Mouse (Mus musculus) myocyte (in vitro differentiated cells): ENCODE measurements around the gene Ror2. TPM values are rescaled to one million over a fixed set of nuclear protein-coding genes. Genes with fewer than 3 reads are reported as not detected.

ENCODE experiments used
- H3K27me3 ChIP-seq: one replicate; pipeline ENCODE4 v1.6.1; 2011; ENCODE audit not compliant: control insufficient read depth, insufficient read depth, insufficient read length
- H3K36me3 ChIP-seq: one replicate; pipeline ENCODE4 v1.6.1; 2011; ENCODE audit not compliant: control insufficient read depth, insufficient read depth
- H3K4me2 ChIP-seq: one replicate; pipeline ENCODE4 v1.6.1; 2011; ENCODE audit warnings: low read depth, control low read depth
- H3K4me3 ChIP-seq: one replicate; pipeline ENCODE4 v1.5.1; 2011; ENCODE audit warnings: mild to moderate bottlenecking, control low read depth, moderate library complexity
- H3K79me2 ChIP-seq: one replicate; pipeline ENCODE4 v1.6.1; 2011; ENCODE audit not compliant: control insufficient read depth, insufficient read depth
- H3ac ChIP-seq: one replicate; pipeline ENCODE4 v1.6.1; 2011; ENCODE audit not compliant: control insufficient read depth, insufficient read length
- CEBPB ChIP-seq: IDR thresholded peaks from 2 replicates; pipeline ENCODE4 v1.6.1; 2011; ENCODE audit warnings: mild to moderate bottlenecking, moderate library complexity; ENCODE audit not compliant: poor library complexity, insufficient read depth, severe bottlenecking
- E2F4 ChIP-seq: IDR thresholded peaks from one replicate; pipeline ENCODE4 v1.6.1; 2011; ENCODE audit warnings: mild to moderate bottlenecking, control low read depth, moderate library complexity; ENCODE audit not compliant: insufficient read depth
- MAX ChIP-seq: IDR thresholded peaks from one replicate; pipeline ENCODE4 v1.6.1; 2011; ENCODE audit warnings: low read depth, mild to moderate bottlenecking, control low read depth
- MYOD1 ChIP-seq, 3 experiments: IDR thresholded peaks; one replicate each; pipeline ENCODE4 v1.6.1; 2011; ENCODE audit warnings: control low read depth in 2 of 3, low read depth in 2 of 3, mild to moderate bottlenecking in 2 of 3, moderate library complexity in 1 of 3; ENCODE audit not compliant: insufficient read length in 2 of 3, control insufficient read depth in 1 of 3
- MYOG ChIP-seq, 3 experiments: IDR thresholded peaks; one replicate each; pipeline ENCODE4 v1.6.1; 2011; ENCODE audit warnings: control low read depth in 2 of 3, low read depth in 2 of 3, mild to moderate bottlenecking in 2 of 3; ENCODE audit not compliant: insufficient read length in 2 of 3, control insufficient read depth in 1 of 3, insufficient read depth in 1 of 3
- POLR2A ChIP-seq: IDR thresholded peaks from one replicate; pipeline ENCODE4 v1.6.1; 2011; ENCODE audit warnings: low read depth, mild to moderate bottlenecking, control low read depth, moderate library complexity; ENCODE audit not compliant: insufficient read length
- POLR2AphosphoS2 ChIP-seq: IDR thresholded peaks from one replicate; pipeline ENCODE4 v1.6.1; 2011; ENCODE audit warnings: low read depth, control low read depth; ENCODE audit not compliant: insufficient read length
- REST ChIP-seq: IDR thresholded peaks from one replicate; pipeline ENCODE4 v1.6.1; 2011; ENCODE audit warnings: mild to moderate bottlenecking, control low read depth, moderate library complexity; ENCODE audit not compliant: insufficient read depth, insufficient read length
- SRF ChIP-seq: IDR thresholded peaks from one replicate; pipeline ENCODE4 v1.6.1; 2011; ENCODE audit warnings: low read depth; ENCODE audit not compliant: control insufficient read depth, insufficient read length
- TCF12 ChIP-seq: IDR thresholded peaks from one replicate; pipeline ENCODE4 v1.6.1; 2011; ENCODE audit warnings: mild to moderate bottlenecking, control low read depth; ENCODE audit not compliant: poor library complexity, insufficient read depth, severe bottlenecking
- TCF3 ChIP-seq: IDR thresholded peaks from one replicate; pipeline ENCODE4 v1.6.1; 2011; ENCODE audit warnings: low read depth, control low read depth; ENCODE audit not compliant: insufficient read length
- USF1 ChIP-seq: IDR thresholded peaks from one replicate; pipeline ENCODE4 v1.6.1; 2011; ENCODE audit warnings: low read depth, mild to moderate bottlenecking, control low read depth, moderate library complexity
- polyA plus RNA-seq: library from polyadenylated mRNA; unstranded; fragments of >200 nt; fragmentation: generic; extraction: Trizol; gene quantifications from one replicate; pipeline ENCODE4 v1.2.1, GENCODE M21; 2012; ENCODE audit warnings: missing spikeins

The Ror2 gene
- polyA plus RNA-seq, 1 experiment: 0.12 TPM

GRCm38 (mm10) chr13:53145511-53145910, 140.4 kb downstream of the Ror2 start:
- no peaks in the 10 kb centered on the region for H3K36me3 ChIP-seq
- peaks cover 14% of the 10 kb centered on the region for H3K27me3 ChIP-seq
- TF ChIP-seq POLR2A (no peak), SRF (no peak), USF1 (no peak), E2F4 (no peak), REST (no peak), CEBPB (no peak), MAX (no peak), MYOD1 (IDR thresholded peaks at IDR 0.05; ENCODE audit: control insufficient read depth in 1 of 3, insufficient read length in 2 of 3, low read depth in 2 of 3) (no peak), TCF3 (no peak), TCF12 (no peak), POLR2AphosphoS2 (no peak), MYOG (IDR thresholded peaks at IDR 0.05; ENCODE audit: control insufficient read depth in 1 of 3, insufficient read depth in 1 of 3, insufficient read length in 2 of 3, low read depth in 2 of 3) (no peak)
- H3K4me3 ChIP-seq: no peak overlapping the region
- H3K79me2 ChIP-seq: no peaks in the 10 kb centered on the region
- no peak overlapping the region for H3K4me2 ChIP-seq
- H3ac ChIP-seq: no peak overlapping the region

DNA sequence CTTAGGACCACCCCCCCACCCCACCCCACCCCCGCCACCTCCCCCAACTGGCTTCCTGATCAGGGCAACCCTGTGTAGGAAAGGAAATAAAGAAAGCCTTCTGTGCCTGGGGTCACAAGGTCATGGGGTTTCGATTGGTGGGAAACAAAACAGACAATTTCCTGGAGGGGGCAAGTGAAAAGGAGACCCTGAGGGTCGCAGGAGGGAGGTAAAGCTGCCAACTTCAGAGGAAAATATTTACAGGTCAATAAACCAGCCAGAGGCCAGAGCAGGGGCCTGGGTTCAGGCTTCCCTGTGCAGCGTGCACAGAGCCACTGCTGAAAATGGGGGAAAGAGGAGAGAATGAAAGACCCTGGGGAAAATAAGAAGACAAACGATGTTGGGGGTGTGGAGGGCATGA, 142.8 kb downstream of the Ror2 start:
- H3K4me3 ChIP-seq: no peak overlapping the region
- H3K79me2 ChIP-seq: no peaks in the 10 kb centered on the region
- H3ac ChIP-seq: no peak overlapping the region
- H3K27me3 ChIP-seq: peaks cover 13% of the 10 kb centered on the region
- no peak overlapping the region for H3K4me2 ChIP-seq
- TF ChIP-seq MYOG (IDR thresholded peaks at IDR 0.05; ENCODE audit: control insufficient read depth in 1 of 3, insufficient read depth in 1 of 3, insufficient read length in 2 of 3, low read depth in 2 of 3): no peak
- TF ChIP-seq POLR2AphosphoS2: no peak
- no peak for TF ChIP-seq USF1
- TF ChIP-seq MAX: no peak
- no peak for TF ChIP-seq CEBPB
- TF ChIP-seq POLR2A: no peak
- no peak for TF ChIP-seq TCF12
- TF ChIP-seq REST: no peak
- TF ChIP-seq TCF3: no peak
- no peaks in the 10 kb centered on the region for H3K36me3 ChIP-seq

- H3K36me3 ChIP-seq: no peaks in the 10 kb centered on the region
- no peak overlapping the region for H3K4me2 ChIP-seq
- no peak overlapping the region for H3ac ChIP-seq
- H3K27me3 ChIP-seq: peaks cover 5% of the 10 kb centered on the region
- TF ChIP-seq MYOD1 (IDR thresholded peaks at IDR 0.05; ENCODE audit: control insufficient read depth in 1 of 3, insufficient read length in 2 of 3, low read depth in 2 of 3) (no peak), POLR2A (no peak), TCF3 (no peak), POLR2AphosphoS2 (no peak)
- H3K79me2 ChIP-seq: no peaks in the 10 kb centered on the region
- no peak overlapping the region for H3K4me3 ChIP-seq
Observed at GRCm38 (mm10) chr13:53142268-53142667, 143.7 kb downstream of the Ror2 start.

DNA sequence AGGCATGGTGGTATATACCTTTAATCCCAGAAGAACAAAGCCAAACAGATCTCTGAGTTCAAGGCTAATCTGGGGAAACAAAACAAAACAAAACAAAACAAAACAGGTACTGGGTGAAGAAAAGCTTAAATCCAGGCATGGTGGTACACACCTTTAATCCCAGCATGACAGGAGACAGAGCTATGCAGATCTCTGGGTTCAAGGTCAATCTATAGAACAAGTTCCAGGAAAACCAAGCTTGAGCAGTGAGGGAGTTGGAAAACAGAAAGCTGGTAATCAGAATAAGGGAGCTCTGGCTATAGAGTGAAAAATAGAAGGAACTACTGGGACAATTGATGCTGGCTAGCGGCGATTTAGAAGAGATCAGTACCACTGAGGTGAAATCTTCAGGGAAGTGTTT, 145.6 kb downstream of the Ror2 start:
- Histone ChIP-seq H3K27me3 (peaks cover 5% of the 10 kb centered on the region), H3K4me2 (no peak overlapping the region), H3K4me3 (no peak overlapping the region), H3ac (no peak overlapping the region), H3K36me3 (no peaks in the 10 kb centered on the region), H3K79me2 (no peaks in the 10 kb centered on the region)
- TF ChIP-seq POLR2A (no peak), CEBPB (no peak), POLR2AphosphoS2 (no peak), E2F4 (no peak), TCF12 (no peak), MYOG (IDR thresholded peaks at IDR 0.05; ENCODE audit: control insufficient read depth in 1 of 3, insufficient read depth in 1 of 3, insufficient read length in 2 of 3, low read depth in 2 of 3) (no peak), MAX (no peak), SRF (no peak), USF1 (no peak), REST (no peak), TCF3 (no peak), MYOD1 (IDR thresholded peaks at IDR 0.05; ENCODE audit: control insufficient read depth in 1 of 3, insufficient read length in 2 of 3, low read depth in 2 of 3) (no peak)

DNA sequence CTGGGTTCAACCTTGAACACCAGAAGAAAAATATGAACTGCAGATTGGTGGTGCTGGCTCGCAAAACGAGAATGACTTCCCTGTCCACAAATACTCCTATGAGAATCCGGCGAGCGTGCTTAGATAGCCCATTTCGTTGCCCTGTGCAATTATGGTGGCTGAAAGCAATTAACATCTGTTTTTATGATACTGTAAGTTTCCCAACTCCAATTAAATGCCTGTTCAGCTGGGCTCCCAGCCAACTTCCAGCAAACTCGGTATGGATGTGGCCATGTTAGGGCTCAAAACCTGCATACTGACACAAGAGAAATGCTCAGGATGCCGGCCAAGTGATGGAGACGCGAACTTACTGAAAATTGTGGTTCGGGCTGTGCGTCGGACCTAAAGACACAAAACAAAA, 155.4 kb downstream of the Ror2 start:
- Histone ChIP-seq H3ac (no peak overlapping the region), H3K79me2 (no peaks in the 10 kb centered on the region), H3K4me3 (no peak overlapping the region), H3K36me3 (no peaks in the 10 kb centered on the region), H3K27me3 (peaks cover 35% of the 10 kb centered on the region), H3K4me2 (no peak overlapping the region)
- no peak for TF ChIP-seq POLR2AphosphoS2
- TF ChIP-seq CEBPB: no peak
- no peak for TF ChIP-seq SRF
- no peak for TF ChIP-seq TCF12
- TF ChIP-seq REST: no peak
- TF ChIP-seq E2F4: no peak
- no peak for TF ChIP-seq USF1
- no peak for TF ChIP-seq POLR2A
- TF ChIP-seq MYOD1 (IDR thresholded peaks at IDR 0.05; ENCODE audit: control insufficient read depth in 1 of 3, insufficient read length in 2 of 3, low read depth in 2 of 3): no peak
- TF ChIP-seq MYOG (IDR thresholded peaks at IDR 0.05; ENCODE audit: control insufficient read depth in 1 of 3, insufficient read depth in 1 of 3, insufficient read length in 2 of 3, low read depth in 2 of 3): no peak
- TF ChIP-seq MAX: no peak
- TF ChIP-seq TCF3: no peak
